Comparison of ENCODE assay signal across 7 mouse cellular contexts in genomic region chr13:64311266-64311665, GRCm38 (mm10). TPM values are rescaled to one million over a fixed set of nuclear protein-coding genes. Genes with fewer than 3 reads are reported as not detected.
DNase-seq lines count a peak whose midpoint lies in the region; ATAC-seq and TF ChIP-seq lines count a peak whose summit lies in the region.

No protein-coding gene starts in this region.

- no peaks in the 10 kb centered on the region for H3K27me3 ChIP-seq in heart, embryonic 16.5 days (ENCODE audit: control insufficient read depth, insufficient read depth, low read length)
- no peaks in the 10 kb centered on the region for H3K27me3 ChIP-seq in liver, embryonic 15.5 days
- H3K27me3 ChIP-seq in stomach, embryonic 15.5 days (replicated peaks): no peaks in the 10 kb centered on the region

- peaks cover 16% of the 10 kb centered on the region for H3K4me1 ChIP-seq in lung, adult 2 months (ENCODE audit: control insufficient read depth, insufficient read depth, low read length)
- H3K4me1 ChIP-seq in heart, embryonic 16.5 days (ENCODE audit: control insufficient read depth, insufficient read depth, low read length): peaks cover 29% of the 10 kb centered on the region
- H3K4me1 ChIP-seq in liver, embryonic 15.5 days (replicated peaks): peaks cover 43% of the 10 kb centered on the region
- H3K4me1 ChIP-seq in stomach, embryonic 15.5 days: peaks cover 16% of the 10 kb centered on the region; the same call in 1 of the 2 replicates

- no peak for TF ChIP-seq POLR2A in lung, adult 2 months (IDR thresholded peaks at IDR 0.05; ENCODE audit: borderline replicate concordance, extremely low read depth, low read depth, low read length)

- 16% methylated on average over 1 of the region's 1 CpGs for WGBS in lung, adult 2 months
- WGBS in heart, embryonic 16.5 days: 46% methylated on average over 1 of the region's 1 CpGs
- 79% methylated on average over 1 of the region's 1 CpGs for WGBS in liver, embryonic 15.5 days (ENCODE audit: insufficient replicate concordance)
- WGBS in stomach, embryonic 15.5 days: 20% methylated on average over 1 of the region's 1 CpGs

- peak overlapping the region; percentile 66 for H3K4me2 ChIP-seq in heart, embryonic 16.5 days (ENCODE audit: low read depth, low read length)
- peak overlapping the region; percentile 93 for H3K4me2 ChIP-seq in liver, embryonic 15.5 days
- peak overlapping the region; percentile 63 for H3K4me2 ChIP-seq in stomach, embryonic 15.5 days

- peak overlapping the region; percentile 92 for H3K4me3 ChIP-seq in lung, adult 2 months (replicated peaks; ENCODE audit: extremely low read depth, low read depth, low read length)
- H3K4me3 ChIP-seq in heart, embryonic 16.5 days (ENCODE audit: low read length): peak overlapping the region; percentile 85
- peak overlapping the region; percentile 76 for H3K4me3 ChIP-seq in liver, embryonic 15.5 days (replicated peaks)
- peak overlapping the region; percentile 77 for H3K4me3 ChIP-seq in stomach, embryonic 15.5 days (replicated peaks)

- no peak for ATAC-seq in heart, embryonic 16.5 days (replicated peaks; ENCODE audit: extremely low read depth, insufficient read depth, low FRiP score)
- ATAC-seq in liver, embryonic 15.5 days (ENCODE audit: insufficient read depth): no peak
- no peak for ATAC-seq in stomach, embryonic 15.5 days (ENCODE audit: insufficient read depth, low FRiP score, low read depth)

- no peaks in the 10 kb centered on the region for H3K9me3 ChIP-seq in heart, embryonic 16.5 days (replicated peaks; ENCODE audit: control insufficient read depth, low read length)
- H3K9me3 ChIP-seq in liver, embryonic 15.5 days (replicated peaks): no peaks in the 10 kb centered on the region
- H3K9me3 ChIP-seq in stomach, embryonic 15.5 days: no peaks in the 10 kb centered on the region

- peaks cover 16% of the 10 kb centered on the region; the same call in 1 of the 2 replicates for H3K36me3 ChIP-seq in heart, embryonic 16.5 days (ENCODE audit: control insufficient read depth, insufficient read depth)
- peaks cover 12% of the 10 kb centered on the region for H3K36me3 ChIP-seq in liver, embryonic 15.5 days (replicated peaks)
- H3K36me3 ChIP-seq in stomach, embryonic 15.5 days: 0 out of 2 replicates have a peak, but pooled peaks cover 2% of the 10 kb centered on the region

- H3K9ac ChIP-seq in heart, embryonic 16.5 days (ENCODE audit: low read length): peak overlapping the region; percentile 89
- no peak overlapping the region; the same call in 1 of the 2 replicates for H3K9ac ChIP-seq in liver, embryonic 15.5 days
- H3K9ac ChIP-seq in stomach, embryonic 15.5 days: no peak overlapping the region

- peak overlapping the region; percentile 98 for H3K27ac ChIP-seq in heart, embryonic 16.5 days (ENCODE audit: low read length)
- no peak overlapping the region for H3K27ac ChIP-seq in liver, embryonic 15.5 days (replicated peaks)
- H3K27ac ChIP-seq in stomach, embryonic 15.5 days: peak overlapping the region; percentile 72

- no peak for TF ChIP-seq CTCF in lung, adult 2 months (IDR thresholded peaks at IDR 0.05; ENCODE audit: insufficient read depth, low read length)

- DNase-seq in lung, adult 2 months: no peak
- no peak for DNase-seq in lung, postnatal 4 days
- DNase-seq in spleen, postnatal 36 days (ENCODE audit: low spot score in 2 of 2): no peak
- DNase-seq in embryo, embryonic 11 days: no peak

RNA-seq across cellular contexts. Expression of gene Aaed1, which starts 1.2 kb away (rescaled TPM):
- 17.8 and 18.0 TPM in 2 replicates for polyA plus RNA-seq in lung, adult 2 months (2012; rRNA removed)
- polyA plus RNA-seq in heart, embryonic 16.5 days (2015; fragmentation: Nextera tagmentation; extraction: Ambion mirVana): 63.2 and 70.4 TPM in 2 replicates
- 19.6 and 20.2 TPM in 2 replicates for polyA plus RNA-seq in liver, embryonic 15.5 days (2015; fragmentation: Nextera tagmentation; extraction: Ambion mirVana)
- polyA plus RNA-seq in stomach, embryonic 15.5 days (2015; fragmentation: Nextera tagmentation; extraction: Ambion mirVana): 63.7 and 63.9 TPM in 2 replicates

RNA-seq across cellular contexts. Expression of gene Cdc14b, which starts 36.2 kb away (rescaled TPM):
- 4.2 and 6.6 TPM in 2 replicates for polyA plus RNA-seq in lung, adult 2 months (2012; rRNA removed)
- 11.7 and 15.5 TPM in 2 replicates for polyA plus RNA-seq in heart, embryonic 16.5 days (2015; fragmentation: Nextera tagmentation; extraction: Ambion mirVana)
- polyA plus RNA-seq in liver, embryonic 15.5 days (2015; fragmentation: Nextera tagmentation; extraction: Ambion mirVana): 8.6 and 8.8 TPM in 2 replicates
- polyA plus RNA-seq in stomach, embryonic 15.5 days (2015; fragmentation: Nextera tagmentation; extraction: Ambion mirVana): 24.5 and 26.1 TPM in 2 replicates

RNA-seq across cellular contexts. Expression of gene Ctsl, which starts 59.4 kb away (rescaled TPM):
- polyA plus RNA-seq in lung, adult 2 months (2012; rRNA removed): 62.8 and 98.1 TPM in 2 replicates
- 325 and 477 TPM in 2 replicates for polyA plus RNA-seq in heart, embryonic 16.5 days (2015; fragmentation: Nextera tagmentation; extraction: Ambion mirVana)
- 197 and 221 TPM in 2 replicates for polyA plus RNA-seq in liver, embryonic 15.5 days (2015; fragmentation: Nextera tagmentation; extraction: Ambion mirVana)
- polyA plus RNA-seq in stomach, embryonic 15.5 days (2015; fragmentation: Nextera tagmentation; extraction: Ambion mirVana): 221 and 248 TPM in 2 replicates
